Mouse (Mus musculus) bone marrow, adult 2 months (tissue): ENCODE results near the gene Uox.

Experiments used
- CTCF ChIP-seq: fragments of 200-500 bp; IDR thresholded peaks from 2 replicates; pipeline ENCODE4 v1.5.1; 2011; ENCODE audit warnings: low read length, control low read depth; ENCODE audit not compliant: control insufficient read depth, insufficient read depth
- POLR2A ChIP-seq: fragments of 200-500 bp; IDR thresholded peaks from 2 replicates; pipeline ENCODE4 v1.6.1; 2011; ENCODE audit warnings: low read depth, mild to moderate bottlenecking, control low read depth, low read length, borderline replicate concordance; ENCODE audit not compliant: control insufficient read depth

DNA sequence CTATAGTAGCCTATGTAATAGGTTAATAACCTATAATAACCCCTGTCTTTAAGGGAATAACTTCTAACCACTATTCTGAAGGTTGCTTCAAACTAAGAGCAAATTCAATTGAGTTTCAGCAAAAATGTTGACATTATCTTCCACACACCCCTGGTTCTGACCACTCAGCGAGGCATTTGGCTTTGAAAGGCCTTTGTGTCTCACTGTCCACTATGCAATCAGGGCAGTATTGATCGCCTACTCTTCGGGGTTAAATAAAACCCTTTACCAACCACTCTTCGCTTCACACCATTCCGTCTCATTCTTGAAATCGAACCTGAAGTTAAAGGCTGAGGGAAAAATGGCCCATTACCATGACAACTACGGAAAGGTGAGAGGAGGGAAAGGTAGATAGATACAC is 26.6 kb downstream of the Uox start:
- TF ChIP-seq POLR2A (no peak), CTCF (no peak)
